Mouse (Mus musculus) hindbrain, embryonic 10.5 days (tissue): ENCODE results near the gene Aars2. TPM values are rescaled to one million over a fixed set of nuclear protein-coding genes. Genes with fewer than 3 reads are reported as not detected.

Source experiments
- DNase-seq: peaks from one replicate; pipeline ENCODE4 v3.0.0-alpha.2; 2017; ENCODE audit warnings: low spot score
- H3K27ac ChIP-seq: fragments of 300-500 bp; sonication (generic); 2 replicates; pipeline ENCODE4 v1.5.1; 2016; ENCODE audit warnings: mild to moderate bottlenecking, moderate library complexity
- H3K27me3 ChIP-seq: fragments of 300-500 bp; sonication (generic); 2 replicates; pipeline ENCODE4 v1.6.1; 2016; ENCODE audit warnings: mild to moderate bottlenecking; ENCODE audit not compliant: poor library complexity, insufficient read depth, severe bottlenecking
- H3K36me3 ChIP-seq: fragments of 300-500 bp; sonication (generic); 2 replicates; pipeline ENCODE4 v1.6.1; 2016; ENCODE audit warnings: mild to moderate bottlenecking, moderate library complexity
- H3K4me1 ChIP-seq: fragments of 300-500 bp; sonication (generic); replicated peaks from 2 replicates; pipeline ENCODE4 v1.6.1; 2016; ENCODE audit warnings: mild to moderate bottlenecking
- H3K4me3 ChIP-seq: fragments of 300-500 bp; sonication (generic); 2 replicates; pipeline ENCODE4 v1.5.1; 2016; ENCODE audit warnings: mild to moderate bottlenecking, moderate library complexity
- H3K9me3 ChIP-seq: fragments of 300-500 bp; sonication (generic); 2 replicates; pipeline ENCODE4 v1.6.1; 2016; ENCODE audit warnings: mild to moderate bottlenecking, moderate library complexity
- WGBS: fragments of 180-500 bp; shearing (Covaris S2); methylation state at CpG from one replicate; pipeline ENCODE4 v1.1.7; 2016; 5-methylcytosine and 5-hydroxymethylcytosine counted together
- polyA plus RNA-seq: library from polyadenylated mRNA; unstranded; fragments of >200 nt; fragmentation: Nextera tagmentation; extraction: Ambion mirVana; gene quantifications from 2 replicates; pipeline ENCODE4 v1.2.1, GENCODE M21; 2016

Gene Aars2
- polyA plus RNA-seq, 1 experiment from 2014 or later, result 27.7 TPM

GRCm38 (mm10) chr17:45503301-45503973 lies 3.2 kb upstream of the Aars2 start:
- Histone ChIP-seq H3K36me3 (peaks cover 3% of the 10 kb centered on the region), H3K27me3 (0 out of 2 replicates have a peak, but pooled peaks cover 3% of the 10 kb centered on the region), H3K27ac (no peak overlapping the region), H3K9me3 (no peaks in the 10 kb centered on the region), H3K4me1 (peaks cover 25% of the 10 kb centered on the region), H3K4me3 (no peak overlapping the region)
- DNase-seq, result no peak
- WGBS, result 66% methylated on average over 5 of the region's 5 CpGs

- 71% methylated on average over 6 of the region's 6 CpGs for WGBS
- Histone ChIP-seq H3K27me3 (no peaks in the 10 kb centered on the region), H3K4me1 (peaks cover 21% of the 10 kb centered on the region), H3K4me3 (peak overlapping the region; percentile 69; the same call in 1 of the 2 replicates), H3K27ac (0 out of 2 replicates have a peak overlapping the region, but pooled peaks have one; percentile 94), H3K36me3 (peaks cover 27% of the 10 kb centered on the region), H3K9me3 (no peaks in the 10 kb centered on the region)
- DNase-seq, result no peak
Observed at GRCm38 (mm10) chr17:45505941-45506465, 638 bp upstream of the Aars2 start.

GRCm38 (mm10) chr17:45510871-45511270 lies 4.2 kb downstream of the Aars2 start:
- no peak overlapping the region for H3K4me3 ChIP-seq
- H3K27ac ChIP-seq, result no peak overlapping the region
- H3K4me1 ChIP-seq, result peaks cover 22% of the 10 kb centered on the region
- no peaks in the 10 kb centered on the region for H3K27me3 ChIP-seq
- DNase-seq, result no peak
- H3K36me3 ChIP-seq, result peaks cover 42% of the 10 kb centered on the region
- H3K9me3 ChIP-seq, result no peaks in the 10 kb centered on the region
- 95% methylated on average over 4 of the region's 4 CpGs for WGBS

- Histone ChIP-seq H3K36me3 (peaks cover 49% of the 10 kb centered on the region), H3K4me1 (peaks cover 14% of the 10 kb centered on the region)
Observed at GRCm38 (mm10) chr17:45511757-45512156, 5.1 kb downstream of the Aars2 start.

GRCm38 (mm10) chr17:45515204-45515726 lies 8.6 kb downstream of the Aars2 start:
- H3K9me3 ChIP-seq, result no peaks in the 10 kb centered on the region
- 57% methylated on average over 15 of the region's 15 CpGs for WGBS
- no peak overlapping the region for H3K27ac ChIP-seq
- H3K36me3 ChIP-seq, result peaks cover 65% of the 10 kb centered on the region
- H3K4me1 ChIP-seq, result peaks cover 9% of the 10 kb centered on the region; the same call in 1 of the 2 replicates
- no peaks in the 10 kb centered on the region for H3K27me3 ChIP-seq
- H3K4me3 ChIP-seq, result no peak overlapping the region
- no peak for DNase-seq

More at GRCm38 (mm10) chr17:45511757-45512156, 5.1 kb downstream of the Aars2 start:
- DNase-seq, result no peak
- no peaks in the 10 kb centered on the region for H3K27me3 ChIP-seq
- H3K4me3 ChIP-seq, result no peak overlapping the region
- 92% methylated on average over 4 of the region's 4 CpGs for WGBS
- no peak overlapping the region for H3K27ac ChIP-seq
- H3K9me3 ChIP-seq, result no peaks in the 10 kb centered on the region

- DNase-seq, result no peak
- H3K4me3 ChIP-seq, result no peak overlapping the region
- peaks cover 65% of the 10 kb centered on the region for H3K36me3 ChIP-seq
- WGBS, result 90% methylated on average over 10 of the region's 10 CpGs
- H3K4me1 ChIP-seq, result peaks cover 9% of the 10 kb centered on the region; the same call in 1 of the 2 replicates
- no peaks in the 10 kb centered on the region for H3K9me3 ChIP-seq
- H3K27me3 ChIP-seq, result no peaks in the 10 kb centered on the region
- H3K27ac ChIP-seq, result peak overlapping the region; percentile 9; the same call in 1 of the 2 replicates
Observed at GRCm38 (mm10) chr17:45515806-45516205, 9.2 kb downstream of the Aars2 start.

- peaks cover 9% of the 10 kb centered on the region; the same call in 1 of the 2 replicates for H3K4me1 ChIP-seq
- H3K27ac ChIP-seq, result no peak overlapping the region
- WGBS, result 56% methylated on average over 8 of the region's 8 CpGs
- H3K27me3 ChIP-seq, result no peaks in the 10 kb centered on the region
- peak; percentile 81 for DNase-seq
- H3K9me3 ChIP-seq, result no peaks in the 10 kb centered on the region
- H3K4me3 ChIP-seq, result no peak overlapping the region
- H3K36me3 ChIP-seq, result peaks cover 63% of the 10 kb centered on the region
Observed at GRCm38 (mm10) chr17:45516488-45516887, 9.8 kb downstream of the Aars2 start.

GRCm38 (mm10) chr17:45517135-45517534 lies 10.5 kb downstream of the Aars2 start:
- WGBS, result 89% methylated on average over 21 of the region's 21 CpGs
- H3K36me3 ChIP-seq, result peaks cover 63% of the 10 kb centered on the region
- no peaks in the 10 kb centered on the region for H3K9me3 ChIP-seq
- no peak overlapping the region for H3K27ac ChIP-seq
- H3K4me1 ChIP-seq, result peaks cover 9% of the 10 kb centered on the region
- peaks cover 1% of the 10 kb centered on the region; the same call in 1 of the 2 replicates for H3K27me3 ChIP-seq
- no peak for DNase-seq
- no peak overlapping the region for H3K4me3 ChIP-seq

GRCm38 (mm10) chr17:45517549-45518215 lies 11.0 kb downstream of the Aars2 start:
- no peak overlapping the region for H3K4me3 ChIP-seq
- H3K4me1 ChIP-seq, result peaks cover 13% of the 10 kb centered on the region
- peaks cover 63% of the 10 kb centered on the region for H3K36me3 ChIP-seq
- no peak overlapping the region for H3K27ac ChIP-seq
- H3K27me3 ChIP-seq, result peaks cover 6% of the 10 kb centered on the region; the same call in 1 of the 2 replicates
- H3K9me3 ChIP-seq, result no peaks in the 10 kb centered on the region
- no peak for DNase-seq
- 93% methylated on average over 28 of the region's 28 CpGs for WGBS

- Histone ChIP-seq H3K9me3 (no peaks in the 10 kb centered on the region), H3K4me1 (peaks cover 25% of the 10 kb centered on the region), H3K36me3 (peaks cover 58% of the 10 kb centered on the region), H3K4me3 (no peak overlapping the region), H3K27me3 (peaks cover 12% of the 10 kb centered on the region), H3K27ac (peak overlapping the region; percentile 56)
- 90% methylated on average over 12 of the region's 12 CpGs for WGBS
- no peak for DNase-seq
Observed at GRCm38 (mm10) chr17:45518766-45519475, 12.3 kb downstream of the Aars2 start.

GRCm38 (mm10) chr17:45520136-45520535 lies 13.5 kb downstream of the Aars2 start:
- peaks cover 57% of the 10 kb centered on the region for H3K36me3 ChIP-seq
- H3K27ac ChIP-seq, result no peak overlapping the region
- no peak overlapping the region for H3K4me3 ChIP-seq
- DNase-seq, result no peak
- H3K4me1 ChIP-seq, result peaks cover 22% of the 10 kb centered on the region
- H3K9me3 ChIP-seq, result no peaks in the 10 kb centered on the region
- peaks cover 24% of the 10 kb centered on the region for H3K27me3 ChIP-seq
- 80% methylated on average over 11 of the region's 11 CpGs for WGBS

GRCm38 (mm10) chr17:45523263-45523662 lies 16.6 kb downstream of the Aars2 start, which contains the start of gene Tcte1:
TSS of gene Tcte1 (plus strand) at chr17:45523434.
- peak within 1 kb of the TSS; percentile 51 for H3K4me3 ChIP-seq
- no peaks in the 10 kb centered on the region for H3K9me3 ChIP-seq
- peaks cover 29% of the 10 kb centered on the region for H3K36me3 ChIP-seq
- WGBS, result under 1% methylated on average over 21 of the region's 21 CpGs
- peaks cover 51% of the 10 kb centered on the region for H3K27me3 ChIP-seq
- H3K4me1 ChIP-seq, result peaks cover 28% of the 10 kb centered on the region
- DNase-seq, result peak; percentile 76
- peak within 1 kb of the TSS; percentile 79 for H3K27ac ChIP-seq
